In the genomic region with DNA sequence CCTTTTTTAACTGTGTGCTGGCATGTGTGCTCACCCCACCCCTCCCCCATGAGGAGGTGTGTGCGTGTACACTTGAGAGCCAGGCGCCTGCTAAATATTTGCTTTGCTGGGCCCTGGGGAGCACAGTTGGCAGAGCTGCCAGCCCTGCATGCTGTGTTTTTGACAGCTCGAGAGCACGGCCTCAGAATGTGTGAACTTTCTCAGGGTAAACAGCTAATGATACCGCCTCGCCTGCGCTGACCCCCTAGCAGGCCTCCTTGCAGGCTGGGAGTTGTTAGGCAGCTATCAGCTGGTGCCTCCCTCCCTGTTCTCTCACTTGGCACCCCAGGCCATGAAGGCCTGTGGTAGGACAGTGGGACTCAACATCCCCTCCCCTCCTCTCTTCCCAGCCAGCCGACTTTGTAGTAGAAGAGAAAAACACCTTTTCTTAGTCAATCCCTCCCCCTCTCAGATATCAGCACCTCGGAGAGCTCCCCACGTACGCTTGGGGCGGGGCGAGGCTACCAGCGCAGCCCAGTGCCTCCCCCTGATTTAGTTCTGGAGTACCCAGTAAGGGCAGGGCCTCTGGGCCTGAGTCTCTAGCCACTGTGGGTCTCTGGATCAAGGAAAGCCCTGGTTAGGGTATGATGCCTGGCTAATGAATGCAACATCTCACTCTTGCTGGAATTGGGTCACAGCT, we compare ENCODE assay signal across 9 mouse cellular contexts.
DNase-seq lines count a peak whose midpoint lies in the region; ATAC-seq and TF ChIP-seq lines count a peak whose summit lies in the region.
"Had no signal": no experiment of that assay in that cellular context is flagged by ENCODE, and none has a peak within 500 bp of the region (broad histone marks: within the 10 kb centered on the region; RNA-seq: fewer than 3 reads in every experiment).

No protein-coding gene starts in this region.

- no peak for TF ChIP-seq CTCF in kidney, postnatal 0 days (IDR thresholded peaks at IDR 0.05; ENCODE audit: low read depth)
- TF ChIP-seq CTCF in hindbrain, postnatal 0 days (IDR thresholded peaks at IDR 0.05; ENCODE audit: low read depth), result no peak

- WGBS in kidney, postnatal 0 days, result 3% methylated on average over 14 of the region's 14 CpGs
- WGBS in hindbrain, postnatal 0 days, result 12% methylated on average over 14 of the region's 14 CpGs
- 10% methylated on average over 14 of the region's 14 CpGs for WGBS in midbrain, embryonic 14.5 days

- ATAC-seq in kidney, postnatal 0 days (replicated peaks; ENCODE audit: low FRiP score, low read depth), result no peak
- no peak for ATAC-seq in hindbrain, postnatal 0 days
- no peak for ATAC-seq in midbrain, embryonic 14.5 days (ENCODE audit: low FRiP score, low TSS enrichment)
- ATAC-seq: Patski had no signal

- no peak overlapping the region for H3K4me2 ChIP-seq in kidney, postnatal 0 days (ENCODE audit: low read length)
- H3K4me2 ChIP-seq in hindbrain, postnatal 0 days (ENCODE audit: low read depth, low read length), result no peak overlapping the region
- no peak overlapping the region for H3K4me2 ChIP-seq in midbrain, embryonic 14.5 days (ENCODE audit: low read length)

- no peak overlapping the region for H3K27ac ChIP-seq in kidney, postnatal 0 days
- H3K27ac ChIP-seq in hindbrain, postnatal 0 days, result no peak overlapping the region
- H3K27ac ChIP-seq in midbrain, embryonic 14.5 days (replicated peaks; ENCODE audit: low read depth, low read length), result 0 out of 2 replicates have a peak overlapping the region, but pooled peaks have one; percentile 10

- no peak overlapping the region for H3K9ac ChIP-seq in kidney, postnatal 0 days (ENCODE audit: low read depth, low read length)
- no peak overlapping the region for H3K9ac ChIP-seq in hindbrain, postnatal 0 days (replicated peaks; ENCODE audit: low read length)
- H3K9ac ChIP-seq in midbrain, embryonic 14.5 days (replicated peaks; ENCODE audit: low read length), result no peak overlapping the region

- no peaks in the 10 kb centered on the region for H3K9me3 ChIP-seq in kidney, postnatal 0 days (replicated peaks; ENCODE audit: low read length)
- H3K9me3 ChIP-seq in hindbrain, postnatal 0 days (ENCODE audit: low read length), result no peaks in the 10 kb centered on the region
- H3K9me3 ChIP-seq in midbrain, embryonic 14.5 days (ENCODE audit: control insufficient read depth, low read length), result no peaks in the 10 kb centered on the region

- no peaks in the 10 kb centered on the region for H3K4me1 ChIP-seq in kidney, postnatal 0 days (replicated peaks; ENCODE audit: insufficient read depth, low read length)
- peaks cover 21% of the 10 kb centered on the region; the same call in 1 of the 2 replicates for H3K4me1 ChIP-seq in hindbrain, postnatal 0 days (ENCODE audit: insufficient read depth, low read length)
- peaks cover 64% of the 10 kb centered on the region for H3K4me1 ChIP-seq in midbrain, embryonic 14.5 days (ENCODE audit: control insufficient read depth, insufficient read depth, low read length)

- H3K36me3 ChIP-seq in kidney, postnatal 0 days (ENCODE audit: insufficient read depth, low read length), result no peaks in the 10 kb centered on the region
- no peaks in the 10 kb centered on the region for H3K36me3 ChIP-seq in hindbrain, postnatal 0 days (ENCODE audit: insufficient read depth, low read length)
- H3K36me3 ChIP-seq in midbrain, embryonic 14.5 days (ENCODE audit: control insufficient read depth, insufficient read depth, low read length), result no peaks in the 10 kb centered on the region

- peak; percentile 72 for DNase-seq in kidney, postnatal 0 days (ENCODE audit: low spot score)
- DNase-seq in kidney, adult 9 months, result no peak
- peak; percentile 76 for DNase-seq in embryo, embryonic 10 days (ENCODE audit: low spot score)
- peak; percentile 47 for DNase-seq in hindbrain, postnatal 0 days (ENCODE audit: low spot score)
- no peak for DNase-seq in midbrain, embryonic 14.5 days
- no peak for DNase-seq in adipocyte (ENCODE audit: low spot score)
- no peak for DNase-seq in right cerebral cortex, postnatal 25 days
- DNase-seq in layer of hippocampus, adult 9-10 months (ENCODE audit: low spot score), result no peak

- no peaks in the 10 kb centered on the region for H3K27me3 ChIP-seq in kidney, postnatal 0 days (ENCODE audit: insufficient read depth, low read length)
- no peaks in the 10 kb centered on the region for H3K27me3 ChIP-seq in hindbrain, postnatal 0 days (ENCODE audit: insufficient read depth, low read length)
- no peaks in the 10 kb centered on the region for H3K27me3 ChIP-seq in midbrain, embryonic 14.5 days (ENCODE audit: control insufficient read depth, insufficient read depth, low read length)

- no peak overlapping the region for H3K4me3 ChIP-seq in kidney, postnatal 0 days (replicated peaks; ENCODE audit: low read depth, low read length)
- no peak overlapping the region for H3K4me3 ChIP-seq in hindbrain, postnatal 0 days (ENCODE audit: low read length)
- H3K4me3 ChIP-seq in midbrain, embryonic 14.5 days (replicated peaks; ENCODE audit: low read depth, low read length), result no peak overlapping the region

Comparison
In these comparisons a context has a peak if more than half of its experiments do, and no peak if none do; other contexts are left out.
1. DNase-seq: peak in kidney, postnatal 0 days (single experiment), embryo, embryonic 10 days (single experiment) and hindbrain, postnatal 0 days (single experiment); none in kidney, adult 9 months (single experiment), midbrain, embryonic 14.5 days (single experiment), adipocyte (single experiment), right cerebral cortex, postnatal 25 days (single experiment) and layer of hippocampus, adult 9-10 months (single experiment).